In genomic region chrX:49370384-49370783, GRCm38 (mm10) we compare ENCODE assay signal across 17 mouse cellular contexts.
DNase-seq lines count a peak whose midpoint lies in the region; ATAC-seq lines count a peak whose summit lies in the region.
"Had no signal": no experiment of that assay in that cellular context is flagged by ENCODE, and none has a peak within 500 bp of the region (broad histone marks: within the 10 kb centered on the region; RNA-seq: fewer than 3 reads in every experiment).

No protein-coding gene starts in this region.

- H3K36me3 ChIP-seq in hindbrain, embryonic 11.5 days (ENCODE audit: control insufficient read depth, insufficient read depth, low read length): no peaks in the 10 kb centered on the region
- H3K36me3 ChIP-seq in hindbrain, embryonic 13.5 days: no peaks in the 10 kb centered on the region
- H3K36me3 ChIP-seq in midbrain, embryonic 12.5 days: no peaks in the 10 kb centered on the region
- H3K36me3 ChIP-seq in midbrain, embryonic 14.5 days (ENCODE audit: control insufficient read depth, insufficient read depth, low read length): no peaks in the 10 kb centered on the region
- H3K36me3 ChIP-seq in heart, embryonic 12.5 days: no peaks in the 10 kb centered on the region
- H3K36me3 ChIP-seq: embryonic facial prominence, embryonic 12.5 days; forebrain, embryonic 15.5 days; heart, embryonic 10.5 days; heart, embryonic 15.5 days had no signal

- no peaks in the 10 kb centered on the region for H3K4me1 ChIP-seq in hindbrain, embryonic 11.5 days (replicated peaks; ENCODE audit: control insufficient read depth, insufficient read depth, low read length)
- H3K4me1 ChIP-seq in hindbrain, embryonic 13.5 days (replicated peaks): no peaks in the 10 kb centered on the region
- H3K4me1 ChIP-seq in midbrain, embryonic 12.5 days: no peaks in the 10 kb centered on the region
- H3K4me1 ChIP-seq in midbrain, embryonic 14.5 days (ENCODE audit: control insufficient read depth, insufficient read depth, low read length): no peaks in the 10 kb centered on the region
- no peaks in the 10 kb centered on the region for H3K4me1 ChIP-seq in heart, embryonic 12.5 days (replicated peaks)
- H3K4me1 ChIP-seq: embryonic facial prominence, embryonic 12.5 days; forebrain, embryonic 15.5 days; heart, embryonic 10.5 days; heart, embryonic 15.5 days had no signal

- 58% methylated on average over 2 of the region's 2 CpGs for WGBS in hindbrain, embryonic 11.5 days
- 69% methylated on average over 2 of the region's 2 CpGs for WGBS in hindbrain, embryonic 13.5 days
- 77% methylated on average over 2 of the region's 2 CpGs for WGBS in midbrain, embryonic 12.5 days
- 62% methylated on average over 2 of the region's 2 CpGs for WGBS in midbrain, embryonic 14.5 days
- 77% methylated on average over 2 of the region's 2 CpGs for WGBS in heart, embryonic 12.5 days

- no peak overlapping the region for H3K9ac ChIP-seq in hindbrain, embryonic 11.5 days (ENCODE audit: low read depth, low read length)
- no peak overlapping the region for H3K9ac ChIP-seq in hindbrain, embryonic 13.5 days
- no peak overlapping the region for H3K9ac ChIP-seq in midbrain, embryonic 12.5 days (replicated peaks)
- no peak overlapping the region for H3K9ac ChIP-seq in midbrain, embryonic 14.5 days (replicated peaks; ENCODE audit: low read length)
- H3K9ac ChIP-seq in heart, embryonic 12.5 days: no peak overlapping the region
- H3K9ac ChIP-seq: embryonic facial prominence, embryonic 12.5 days; forebrain, embryonic 15.5 days; heart, embryonic 15.5 days had no signal

- H3K4me3 ChIP-seq in hindbrain, embryonic 11.5 days (ENCODE audit: low read depth, low read length): no peak overlapping the region
- H3K4me3 ChIP-seq in hindbrain, embryonic 13.5 days: no peak overlapping the region
- H3K4me3 ChIP-seq in midbrain, embryonic 12.5 days: no peak overlapping the region
- H3K4me3 ChIP-seq in midbrain, embryonic 14.5 days (replicated peaks; ENCODE audit: low read depth, low read length): no peak overlapping the region
- H3K4me3 ChIP-seq in heart, embryonic 12.5 days: no peak overlapping the region
- H3K4me3 ChIP-seq: embryonic facial prominence, embryonic 12.5 days; forebrain, embryonic 15.5 days; heart, embryonic 10.5 days; heart, embryonic 15.5 days had no signal

- ATAC-seq in hindbrain, embryonic 11.5 days (ENCODE audit: low FRiP score): peak; percentile 53; the same call in 1 of the 2 replicates
- no peak for ATAC-seq in hindbrain, embryonic 13.5 days (ENCODE audit: low FRiP score)
- peak; percentile 27; the same call in 1 of the 2 replicates for ATAC-seq in midbrain, embryonic 12.5 days (ENCODE audit: low FRiP score, low read depth)
- no peak for ATAC-seq in midbrain, embryonic 14.5 days (ENCODE audit: low FRiP score, low TSS enrichment)
- ATAC-seq in heart, embryonic 12.5 days (ENCODE audit: insufficient number of reproducible peaks, low FRiP score): no peak
- ATAC-seq: forebrain, embryonic 15.5 days; intestine, postnatal 0 days had no signal

- no peak overlapping the region for H3K27ac ChIP-seq in hindbrain, embryonic 11.5 days (ENCODE audit: low read depth, low read length)
- H3K27ac ChIP-seq in hindbrain, embryonic 13.5 days: no peak overlapping the region
- no peak overlapping the region for H3K27ac ChIP-seq in midbrain, embryonic 12.5 days (replicated peaks)
- H3K27ac ChIP-seq in midbrain, embryonic 14.5 days (replicated peaks; ENCODE audit: low read depth, low read length): no peak overlapping the region
- no peak overlapping the region for H3K27ac ChIP-seq in heart, embryonic 12.5 days (ENCODE audit: poor library complexity, severe bottlenecking)
- H3K27ac ChIP-seq: embryonic facial prominence, embryonic 12.5 days; forebrain, embryonic 15.5 days; heart, embryonic 10.5 days; heart, embryonic 15.5 days had no signal

- H3K9me3 ChIP-seq in hindbrain, embryonic 11.5 days (ENCODE audit: control insufficient read depth, low read length): no peaks in the 10 kb centered on the region
- H3K9me3 ChIP-seq in hindbrain, embryonic 13.5 days: no peaks in the 10 kb centered on the region
- no peaks in the 10 kb centered on the region for H3K9me3 ChIP-seq in midbrain, embryonic 12.5 days
- no peaks in the 10 kb centered on the region for H3K9me3 ChIP-seq in midbrain, embryonic 14.5 days (ENCODE audit: control insufficient read depth, low read length)
- no peaks in the 10 kb centered on the region for H3K9me3 ChIP-seq in heart, embryonic 12.5 days (replicated peaks)
- H3K9me3 ChIP-seq: embryonic facial prominence, embryonic 12.5 days; forebrain, embryonic 15.5 days; heart, embryonic 10.5 days; heart, embryonic 15.5 days had no signal

- peak; percentile 5 for DNase-seq in hindbrain, embryonic 11.5 days (ENCODE audit: low spot score)
- DNase-seq in midbrain, embryonic 14.5 days: no peak
- peak; percentile 6 for DNase-seq in retina, embryonic 14.5 days (ENCODE audit: low spot score)
- DNase-seq: adrenal gland, adult 8-10 months; cerebellum, adult 2 months; cerebellum, postnatal 25 days; gastrocnemius, postnatal 36 days; heart, adult 18-20 months; heart, postnatal 14 days had no signal

- H3K4me2 ChIP-seq in hindbrain, embryonic 11.5 days (replicated peaks; ENCODE audit: low read depth, low read length): no peak overlapping the region
- no peak overlapping the region for H3K4me2 ChIP-seq in hindbrain, embryonic 13.5 days
- H3K4me2 ChIP-seq in midbrain, embryonic 12.5 days (replicated peaks): no peak overlapping the region
- no peak overlapping the region for H3K4me2 ChIP-seq in midbrain, embryonic 14.5 days (ENCODE audit: low read length)
- no peak overlapping the region for H3K4me2 ChIP-seq in heart, embryonic 12.5 days
- H3K4me2 ChIP-seq: embryonic facial prominence, embryonic 12.5 days; forebrain, embryonic 15.5 days; heart, embryonic 15.5 days had no signal

- no peaks in the 10 kb centered on the region for H3K27me3 ChIP-seq in hindbrain, embryonic 11.5 days (ENCODE audit: control insufficient read depth, insufficient read depth, low read length)
- no peaks in the 10 kb centered on the region for H3K27me3 ChIP-seq in hindbrain, embryonic 13.5 days
- no peaks in the 10 kb centered on the region for H3K27me3 ChIP-seq in midbrain, embryonic 12.5 days
- H3K27me3 ChIP-seq in midbrain, embryonic 14.5 days (ENCODE audit: control insufficient read depth, insufficient read depth, low read length): no peaks in the 10 kb centered on the region
- no peaks in the 10 kb centered on the region for H3K27me3 ChIP-seq in heart, embryonic 12.5 days (replicated peaks)
- H3K27me3 ChIP-seq: embryonic facial prominence, embryonic 12.5 days; forebrain, embryonic 15.5 days; heart, embryonic 15.5 days had no signal

Comparison
In these comparisons a context has a peak if more than half of its experiments do, and no peak if none do; other contexts are left out.
1. ATAC-seq: peak in hindbrain, embryonic 11.5 days (single experiment) and midbrain, embryonic 12.5 days (single experiment); none in hindbrain, embryonic 13.5 days (single experiment), midbrain, embryonic 14.5 days (single experiment) and heart, embryonic 12.5 days (single experiment).